Mouse (Mus musculus) cerebellum, adult 2 months (tissue): ENCODE results near the gene Chit1.

Experiments
- CTCF ChIP-seq: fragments of 200-500 bp; IDR thresholded peaks from 2 replicates; pipeline ENCODE4 v1.5.1; 2011; ENCODE audit warnings: low read depth, mild to moderate bottlenecking, control low read depth, low read length, moderate library complexity, borderline replicate concordance; ENCODE audit not compliant: insufficient read depth
- POLR2A ChIP-seq: fragments of 200-500 bp; IDR thresholded peaks from 2 replicates; pipeline ENCODE4 v1.6.1; 2011; ENCODE audit warnings: low read length, control low read depth, borderline replicate concordance; ENCODE audit not compliant: insufficient read depth

DNA sequence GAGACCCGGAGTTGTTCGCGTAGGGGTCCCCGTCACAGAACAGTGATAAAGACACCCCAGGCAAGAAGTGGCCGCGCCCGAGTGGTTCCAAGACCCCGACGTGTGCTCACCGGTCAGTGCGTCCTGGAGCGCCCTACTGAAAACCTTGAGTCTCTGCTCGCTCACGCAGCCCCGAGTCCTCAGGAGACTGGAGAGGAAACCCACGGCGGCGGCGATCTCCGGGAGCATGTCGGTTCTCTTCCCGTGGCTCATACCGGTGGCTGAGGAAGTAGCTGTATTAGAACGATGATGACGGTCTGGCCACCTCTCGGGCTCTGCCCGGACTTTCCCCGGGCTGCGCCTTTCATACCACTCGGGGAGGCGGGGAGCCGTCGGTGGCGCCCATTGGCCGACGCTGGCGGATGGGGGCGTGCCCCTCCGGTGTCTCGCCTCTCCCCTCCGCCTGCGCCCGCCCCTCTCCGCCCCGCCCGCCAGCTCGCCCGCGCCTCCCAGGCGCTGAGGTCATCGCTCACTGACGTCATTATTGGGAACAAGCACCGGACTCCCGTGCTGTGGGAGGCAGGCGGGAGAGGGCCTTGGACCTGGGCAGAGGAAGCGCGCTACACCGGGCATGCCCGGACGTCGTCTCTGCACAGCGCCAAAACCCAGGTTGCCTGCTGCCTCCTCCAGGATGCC, 32.1 kb upstream of the Chit1 start, which contains the start of gene Btg2:
- TF ChIP-seq CTCF (no peak), POLR2A (peak; percentile 100)
